Mouse (Mus musculus) naive thymus-derived CD4-positive, alpha-beta T cell, adult 2 months (primary cell): Measurements from ENCODE around the gene Hacd3.

Experiments used
- DNase-seq: peaks from one replicate; pipeline ENCODE4 v3.0.0-alpha.2; 2011; ENCODE audit warnings: low read depth

Gene Hacd3

DNA sequence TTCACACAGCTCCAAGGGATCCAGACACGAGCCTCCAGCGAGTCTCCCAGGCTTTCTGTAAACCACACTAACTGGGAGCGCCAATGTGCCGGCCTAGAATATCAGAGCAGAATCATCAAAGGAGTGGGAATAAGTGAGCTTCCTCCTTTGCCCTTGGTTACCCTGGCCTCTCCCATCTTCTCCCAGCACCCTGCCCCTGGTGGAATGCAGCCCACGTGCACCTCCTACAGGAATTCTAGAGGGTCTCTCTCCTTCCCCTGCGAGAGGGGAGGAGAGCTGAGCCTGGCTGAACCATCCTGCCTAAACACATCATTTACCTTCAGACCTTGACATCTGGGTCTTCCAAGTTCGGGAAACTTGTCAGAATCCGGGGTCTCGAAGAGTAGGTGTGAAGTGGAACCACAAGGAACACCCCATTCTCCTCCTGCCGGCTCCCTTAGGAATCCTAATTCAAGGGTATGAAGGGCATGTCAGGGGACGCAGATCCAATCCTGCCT is 70.3 kb downstream of the Hacd3 start, which contains the start of gene Slc24a1:
Gene Slc24a1 (minus strand): TSS at position 447 of the 497 bp plus-strand sequence.
- DNase-seq: no peak

- DNase-seq: no peak
Measured at GRCm38 (mm10) chr9:64947483-64948095, 73.9 kb downstream of the Hacd3 start.

DNA sequence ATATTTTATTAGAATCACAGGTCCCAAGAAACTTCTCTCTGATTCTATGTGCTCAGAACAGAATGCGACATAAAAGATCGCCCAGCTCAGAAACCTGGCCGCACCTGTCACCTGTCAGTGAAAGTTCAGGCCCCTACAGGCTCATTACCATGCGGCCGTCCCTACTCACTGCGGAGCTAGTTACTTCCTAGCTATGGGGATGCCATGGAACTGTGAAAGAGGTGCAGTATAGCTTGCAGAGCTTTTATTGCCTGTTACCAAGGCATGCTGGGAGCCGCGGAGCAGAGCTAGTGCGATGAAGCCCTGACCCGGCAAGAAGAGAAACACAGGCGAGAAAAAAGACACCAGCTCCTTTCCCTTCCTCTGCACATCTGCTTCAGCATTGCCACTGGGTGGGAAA is 77.5 kb downstream of the Hacd3 start:
- DNase-seq: no peak

DNA sequence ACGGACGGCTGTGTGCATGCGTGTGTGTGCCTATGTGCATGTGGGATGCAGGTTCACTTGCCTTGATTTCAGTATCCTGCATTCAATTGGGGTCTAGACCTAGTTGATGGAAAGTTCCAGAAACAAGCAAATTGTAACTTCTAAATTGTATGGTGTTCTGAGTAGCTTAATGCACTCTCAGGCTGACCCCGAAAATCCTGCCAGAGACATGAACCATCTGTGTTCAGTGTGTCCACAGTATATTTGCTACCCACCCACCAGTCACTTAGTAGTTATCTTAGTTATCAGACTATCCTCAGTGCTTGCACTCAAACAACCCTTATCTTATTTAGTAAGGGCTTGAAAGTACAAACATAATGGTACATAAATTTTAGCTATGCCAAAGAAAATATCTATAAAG is 79.8 kb downstream of the Hacd3 start:
- no peak for DNase-seq

GRCm38 (mm10) chr9:64940731-64941346 is 80.7 kb downstream of the Hacd3 start:
- no peak for DNase-seq

DNA sequence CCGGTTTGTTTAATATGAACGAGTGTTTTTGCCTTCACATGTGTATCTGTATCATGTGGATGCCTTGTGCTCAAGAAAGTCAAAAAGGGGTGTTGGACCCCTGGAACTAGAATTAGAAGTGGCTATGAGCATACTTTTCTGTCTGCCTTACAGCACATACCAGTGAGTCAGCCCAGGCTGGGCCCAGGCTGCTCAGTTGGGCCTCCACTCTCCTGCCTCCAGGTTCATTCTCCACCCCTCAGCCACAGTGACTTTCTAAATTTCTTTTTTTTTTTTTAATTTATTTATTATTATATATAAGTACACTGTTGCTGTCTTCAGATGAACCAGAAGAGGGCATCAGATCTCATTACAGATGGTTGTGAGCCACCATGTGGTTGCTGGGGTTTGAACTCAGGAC is 81.7 kb downstream of the Hacd3 start:
- no peak for DNase-seq

DNA sequence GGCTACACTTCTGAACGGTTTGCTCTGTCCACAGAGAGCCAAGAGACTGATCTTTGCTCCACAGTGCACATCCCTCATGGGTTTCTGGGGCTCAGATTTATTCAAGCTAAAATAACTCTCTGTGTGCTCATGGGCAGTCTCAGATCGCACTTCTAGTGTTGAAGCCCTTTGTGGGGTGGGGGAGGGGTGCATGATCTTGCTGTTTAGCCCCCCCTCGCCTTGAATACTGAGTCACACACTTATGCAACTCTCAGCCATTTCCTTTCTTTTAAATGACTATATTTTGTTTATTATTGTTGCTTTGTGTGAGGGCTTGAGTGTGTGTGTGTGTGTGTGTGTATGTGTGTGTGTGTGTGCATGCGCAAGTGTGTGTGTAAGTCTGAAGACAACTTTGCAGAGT is 82.2 kb downstream of the Hacd3 start:
- DNase-seq: no peak

DNA sequence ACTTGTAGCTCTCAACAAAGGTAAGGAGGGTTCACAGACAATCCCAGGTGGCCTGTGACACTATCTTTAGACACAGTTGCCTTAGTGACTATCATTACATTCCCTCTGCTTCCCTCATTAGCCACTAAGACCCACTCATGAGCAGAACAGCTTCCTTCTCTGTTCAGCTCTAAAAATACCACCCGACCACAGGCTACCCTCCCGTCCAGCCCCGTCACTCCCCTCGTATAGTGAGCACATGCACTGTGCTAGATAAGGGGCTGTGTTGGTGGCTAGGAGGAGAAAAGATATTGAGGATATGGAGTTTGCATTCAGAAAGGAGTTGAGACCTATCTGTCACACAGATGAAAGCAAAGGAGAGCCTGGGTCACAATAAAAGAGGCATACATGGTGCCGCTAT is 83.0 kb downstream of the Hacd3 start:
- DNase-seq: no peak

GRCm38 (mm10) chr9:64937491-64937890 is 84.0 kb downstream of the Hacd3 start:
- DNase-seq: no peak
